Mouse (Mus musculus) kidney, embryonic 15.5 days (tissue): ENCODE results near the gene Icam5. TPM values are rescaled to one million over a fixed set of nuclear protein-coding genes. Genes with fewer than 3 reads are reported as not detected.
A peak's percentile ranks its signal among the peaks of the same experiment; 100 is the strongest.
"Not testable (repeated sequence)": the region's sequence is repeated elsewhere in the genome, so short reads cannot be mapped to it uniquely, and the experiment has no call there.

Experiments used
- ATAC-seq: fragments of 200-750 bp; cut with Nextera tagmentation; replicated peaks from 2 replicates; pipeline ENCODE4 v1.8.0; 2017; ENCODE audit warnings: moderate TSS enrichment; ENCODE audit not compliant: low FRiP score
- H3K27ac ChIP-seq: fragments of 300-500 bp; sonication (generic); 2 replicates; pipeline ENCODE4 v1.5.1; 2015; ENCODE audit warnings: mild to moderate bottlenecking, inconsistent platforms
- H3K27me3 ChIP-seq: fragments of 300-500 bp; sonication (generic); 2 replicates; pipeline ENCODE4 v1.6.1; 2015; ENCODE audit warnings: inconsistent platforms
- H3K36me3 ChIP-seq: fragments of 300-500 bp; sonication (generic); 2 replicates; pipeline ENCODE4 v1.6.1; 2015; ENCODE audit warnings: inconsistent platforms
- H3K4me1 ChIP-seq: fragments of 300-500 bp; sonication (generic); 2 replicates; pipeline ENCODE4 v1.6.1; 2015; ENCODE audit warnings: inconsistent platforms
- H3K4me2 ChIP-seq: fragments of 300-500 bp; sonication (generic); 2 replicates; pipeline ENCODE4 v1.6.1; 2015; ENCODE audit warnings: moderate library complexity, mild to moderate bottlenecking, inconsistent platforms
- H3K4me3 ChIP-seq: fragments of 300-500 bp; sonication (generic); replicated peaks from 2 replicates; pipeline ENCODE4 v1.5.1; 2015; ENCODE audit warnings: mild to moderate bottlenecking, inconsistent platforms
- H3K9ac ChIP-seq: fragments of 300-500 bp; sonication (generic); 2 replicates; pipeline ENCODE4 v1.6.1; 2015; ENCODE audit warnings: mild to moderate bottlenecking, inconsistent platforms
- H3K9me3 ChIP-seq: fragments of 300-500 bp; sonication (generic); replicated peaks from 2 replicates; pipeline ENCODE4 v1.6.1; 2016; ENCODE audit warnings: inconsistent platforms
- WGBS: fragments of 180-500 bp; shearing (Covaris S2); methylation state at CpG from one replicate; pipeline ENCODE4 v1.1.7; 2015; ENCODE audit warnings: mixed read lengths; 5-methylcytosine and 5-hydroxymethylcytosine counted together
- polyA plus RNA-seq: library from polyadenylated mRNA; unstranded; fragments of >200 nt; fragmentation: Nextera tagmentation; extraction: Ambion mirVana; gene quantifications from 2 replicates; pipeline ENCODE4 v1.2.1, GENCODE M21; 2015

Gene Icam5
- polyA plus RNA-seq, 1 experiment from 2014 or later: 0.38 TPM

DNA sequence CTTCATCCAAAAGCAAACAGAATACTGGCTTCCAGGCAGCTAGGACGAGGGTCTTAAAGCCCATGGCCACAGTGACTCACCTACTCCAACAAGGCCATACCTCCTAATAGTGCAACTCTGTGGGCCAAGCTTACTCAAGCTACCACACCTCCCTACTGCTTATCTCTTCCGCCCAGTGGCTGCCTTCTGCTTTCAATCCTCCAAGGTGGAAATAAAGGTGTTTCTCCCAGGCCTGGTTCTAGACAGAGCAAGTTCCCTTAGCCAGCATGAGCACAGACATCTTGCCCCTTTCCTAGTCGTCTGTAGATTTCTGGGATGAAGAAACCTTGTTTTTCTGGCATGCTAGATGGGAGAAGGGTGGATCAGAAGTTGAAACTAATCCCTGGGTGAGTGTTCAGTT is 7.9 kb downstream of the Icam5 start:
- Histone ChIP-seq H3K9ac (no peak overlapping the region), H3K4me3 (no peak overlapping the region), H3K9me3 (no peaks in the 10 kb centered on the region), H3K36me3 (no peaks in the 10 kb centered on the region), H3K4me1 (peaks cover 49% of the 10 kb centered on the region), H3K27ac (no peak overlapping the region), H3K4me2 (no peak overlapping the region), H3K27me3 (peaks cover 57% of the 10 kb centered on the region)
- 75% methylated on average over 3 of the region's 3 CpGs for WGBS
- ATAC-seq: no peak

DNA sequence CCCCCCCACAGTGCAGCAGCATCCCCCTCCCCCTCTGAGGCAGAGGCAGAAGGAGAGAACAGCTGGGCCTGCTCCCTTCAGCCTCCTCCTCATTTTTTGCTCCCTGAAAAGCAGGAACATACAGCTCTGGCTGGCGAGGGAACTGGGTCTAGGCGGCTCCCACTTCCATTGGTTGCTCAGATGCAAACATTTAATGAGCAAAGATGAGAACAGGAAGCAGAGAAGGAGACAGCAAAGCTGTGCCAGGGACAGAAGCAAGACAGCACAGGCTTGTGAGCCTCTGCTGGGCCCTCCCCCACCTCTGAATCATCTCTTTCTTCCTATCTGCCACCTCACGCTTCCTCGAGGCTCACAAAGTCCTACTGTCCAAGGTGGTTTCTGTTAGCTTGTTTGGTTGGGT is 9.4 kb downstream of the Icam5 start:
- 41% methylated on average over 4 of the region's 4 CpGs for whole genome bisulfite sequencing
- Histone ChIP-seq H3K36me3 (no peaks in the 10 kb centered on the region), H3K4me1 (peaks cover 35% of the 10 kb centered on the region), H3K27ac (no peak overlapping the region), H3K4me2 (no peak overlapping the region), H3K4me3 (no peak overlapping the region), H3K9ac (no peak overlapping the region), H3K27me3 (peaks cover 42% of the 10 kb centered on the region), H3K9me3 (no peaks in the 10 kb centered on the region)
- ATAC-seq: no peak

DNA sequence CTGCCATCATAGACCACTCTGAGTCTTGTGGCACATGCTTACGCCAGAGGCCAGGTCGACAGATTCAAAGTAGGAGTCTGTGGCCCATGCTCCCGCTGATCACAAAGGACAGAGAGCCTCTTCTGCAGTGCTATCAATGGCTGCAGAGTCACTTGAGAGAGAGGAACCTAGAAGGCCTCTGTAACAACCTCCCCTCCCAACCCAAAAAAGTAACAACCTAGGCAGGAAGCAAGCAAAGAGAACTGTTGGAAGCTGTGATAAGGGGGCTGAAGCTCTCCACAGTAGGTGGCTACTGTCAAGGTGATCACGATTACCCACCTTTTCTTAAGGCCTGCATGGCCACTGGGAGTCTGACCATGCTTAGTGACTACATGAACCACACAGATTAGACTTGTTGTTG is 11.7 kb downstream of the Icam5 start:
- Histone ChIP-seq H3K27me3 (peaks cover 19% of the 10 kb centered on the region), H3K9ac (no peak overlapping the region), H3K4me1 (peaks cover 13% of the 10 kb centered on the region; the same call in 1 of the 2 replicates), H3K4me3 (no peak overlapping the region), H3K36me3 (no peaks in the 10 kb centered on the region), H3K9me3 (no peaks in the 10 kb centered on the region), H3K27ac (no peak overlapping the region), H3K4me2 (no peak overlapping the region)
- ATAC-seq: no peak
- 85% methylated on average over 4 of the region's 4 CpGs for WGBS

- H3K27me3 ChIP-seq, H3K9ac ChIP-seq, H3K4me3 ChIP-seq, ATAC-seq, H3K9me3 ChIP-seq, H3K27ac ChIP-seq, H3K4me2 ChIP-seq, H3K36me3 ChIP-seq: not testable (repeated sequence)
- whole genome bisulfite sequencing: 61% methylated on average over 1 of the region's 1 CpGs
- peaks cover 11% of the 10 kb centered on the region; the same call in 1 of the 2 replicates for H3K4me1 ChIP-seq
Measured at GRCm38 (mm10) chr9:21044785-21045184, 12.9 kb downstream of the Icam5 start.

- no peak overlapping the region for H3K27ac ChIP-seq
- H3K4me1 ChIP-seq: peaks cover 10% of the 10 kb centered on the region; the same call in 1 of the 2 replicates
- H3K9ac ChIP-seq: no peak overlapping the region
- no peaks in the 10 kb centered on the region for H3K36me3 ChIP-seq
- H3K27me3 ChIP-seq: peaks cover 3% of the 10 kb centered on the region
- no peak for ATAC-seq
- no peak overlapping the region for H3K4me2 ChIP-seq
- H3K4me3 ChIP-seq: no peak overlapping the region
- H3K9me3 ChIP-seq: no peaks in the 10 kb centered on the region
- WGBS: 81% methylated on average over 3 of the region's 3 CpGs
Measured at GRCm38 (mm10) chr9:21045235-21045634, 13.4 kb downstream of the Icam5 start.

GRCm38 (mm10) chr9:21051578-21051977 is 19.7 kb downstream of the Icam5 start:
- Histone ChIP-seq H3K4me3 (no peak overlapping the region), H3K9ac (no peak overlapping the region), H3K36me3 (no peaks in the 10 kb centered on the region), H3K9me3 (no peaks in the 10 kb centered on the region), H3K27ac (no peak overlapping the region), H3K27me3 (no peaks in the 10 kb centered on the region; the same call in 1 of the 2 replicates), H3K4me2 (no peak overlapping the region), H3K4me1 (no peaks in the 10 kb centered on the region)
- WGBS: 67% methylated on average over 10 of the region's 10 CpGs
- ATAC-seq: no peak

- peaks cover 36% of the 10 kb centered on the region for H3K36me3 ChIP-seq
- H3K9ac ChIP-seq: no peak overlapping the region
- H3K4me2 ChIP-seq: no peak overlapping the region
- H3K9me3 ChIP-seq: no peaks in the 10 kb centered on the region
- H3K27ac ChIP-seq: no peak overlapping the region
- H3K4me1 ChIP-seq: no peaks in the 10 kb centered on the region
- H3K27me3 ChIP-seq: no peaks in the 10 kb centered on the region
- no peak overlapping the region for H3K4me3 ChIP-seq
- ATAC-seq: no peak
- WGBS: 88% methylated on average over 2 of the region's 2 CpGs
Measured at GRCm38 (mm10) chr9:21062928-21063327, 31.1 kb downstream of the Icam5 start.

GRCm38 (mm10) chr9:21067006-21067684 is 35.3 kb downstream of the Icam5 start, which contains the start of gene Zglp1:
Gene Zglp1 (minus strand): TSS chr9:21067093.
- Histone ChIP-seq H3K4me1 (peaks cover 5% of the 10 kb centered on the region; the same call in 1 of the 2 replicates), H3K9ac (no peak within 1 kb of the TSS), H3K27me3 (no peaks in the 10 kb centered on the region), H3K27ac (no peak within 1 kb of the TSS), H3K9me3 (no peaks in the 10 kb centered on the region), H3K4me2 (no peak within 1 kb of the TSS), H3K4me3 (no peak within 1 kb of the TSS), H3K36me3 (peaks cover 67% of the 10 kb centered on the region)
- ATAC-seq: no peak
- WGBS: 87% methylated on average over 27 of the region's 27 CpGs

- Histone ChIP-seq H3K27me3 (no peaks in the 10 kb centered on the region), H3K36me3 (peaks cover 69% of the 10 kb centered on the region), H3K4me3 (peak overlapping the region; percentile 95), H3K4me1 (peaks cover 18% of the 10 kb centered on the region), H3K9me3 (no peaks in the 10 kb centered on the region), H3K27ac (peak overlapping the region; percentile 80), H3K4me2 (peak overlapping the region; percentile 87), H3K9ac (peak overlapping the region; percentile 89)
- WGBS: 12% methylated on average over 4 of the region's 4 CpGs
- ATAC-seq: 0 out of 2 replicates have a peak, but pooled peaks have one; percentile 7
Measured at GRCm38 (mm10) chr9:21072641-21073040, 40.8 kb downstream of the Icam5 start.

GRCm38 (mm10) chr9:21073044-21073840 is 41.4 kb downstream of the Icam5 start, which contains the start of the genes Gm49373 and Fdx1l:
Gene Gm49373 (minus strand): TSS chr9:21073096.
Gene Fdx1l (minus strand): TSS chr9:21073614.
- Histone ChIP-seq H3K27me3 (no peaks in the 10 kb centered on the region), H3K27ac (peak within 1 kb of the TSS; percentile 80), H3K36me3 (peaks cover 69% of the 10 kb centered on the region), H3K4me3 (peak within 1 kb of the TSS; percentile 95), H3K9me3 (no peaks in the 10 kb centered on the region), H3K4me2 (peak within 1 kb of the TSS; percentile 87), H3K4me1 (peaks cover 18% of the 10 kb centered on the region), H3K9ac (peak within 1 kb of the TSS; percentile 89)
- WGBS: 2% methylated on average over 58 of the region's 58 CpGs
- ATAC-seq: peak; percentile 94

DNA sequence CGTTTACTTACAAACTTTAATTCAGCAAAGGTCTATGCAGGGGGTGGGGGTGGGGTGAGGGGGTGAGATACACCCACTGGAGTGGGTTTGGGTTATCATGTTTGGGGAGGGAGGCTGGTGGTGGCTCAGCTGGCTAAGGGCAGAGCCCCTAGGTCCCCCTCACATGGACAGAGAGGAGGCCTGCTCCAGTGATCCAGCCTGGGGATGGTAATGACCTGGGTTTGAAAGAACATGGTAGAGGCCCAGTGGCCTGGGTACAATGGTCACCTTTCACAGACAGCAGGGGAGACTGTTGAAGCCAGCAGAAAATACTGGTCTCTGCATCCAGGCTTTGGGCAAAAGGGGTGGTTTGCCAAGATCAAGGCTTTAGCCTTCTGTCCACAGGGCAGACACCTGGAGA is 42.3 kb downstream of the Icam5 start:
- no peak for ATAC-seq
- Histone ChIP-seq H3K36me3 (peaks cover 74% of the 10 kb centered on the region), H3K4me3 (no peak overlapping the region), H3K4me1 (peaks cover 18% of the 10 kb centered on the region), H3K4me2 (no peak overlapping the region), H3K27ac (0 out of 2 replicates have a peak overlapping the region, but pooled peaks have one; percentile 80), H3K9me3 (no peaks in the 10 kb centered on the region), H3K9ac (no peak overlapping the region), H3K27me3 (no peaks in the 10 kb centered on the region)
- WGBS: 80% methylated on average over 1 of the region's 1 CpGs

- Histone ChIP-seq H3K27ac (no peak overlapping the region), H3K9ac (no peak overlapping the region), H3K4me2 (no peak overlapping the region), H3K9me3 (no peaks in the 10 kb centered on the region), H3K4me1 (peaks cover 18% of the 10 kb centered on the region), H3K27me3 (no peaks in the 10 kb centered on the region), H3K36me3 (peaks cover 77% of the 10 kb centered on the region), H3K4me3 (no peak overlapping the region)
- 93% methylated on average over 3 of the region's 3 CpGs for WGBS
- no peak for ATAC-seq
Measured at GRCm38 (mm10) chr9:21075625-21076024, 43.8 kb downstream of the Icam5 start.
